Mouse (Mus musculus): ENCODE measurements at regions not wholly inside any gene's neighbourhood (a gene's known extent, or its start where the extent isn't known, plus 50 kb on each side); places are given as distances from the start of the nearest gene placed in this dataset.

GRCm38 (mm10) chr3:36296792-36297191, 74.7 kb upstream of the Qrfpr start:
- Histone ChIP-seq H3K79me2 (ENCODE audit: control insufficient read depth, insufficient read depth, low read length) (no peaks in the 10 kb centered on the region), H3K36me3 (ENCODE audit: control insufficient read depth, insufficient read depth, low read length) (no peaks in the 10 kb centered on the region), H3K4me1 (ENCODE audit: control insufficient read depth, insufficient read depth, low read length) (no peaks in the 10 kb centered on the region), H3K9ac (ENCODE audit: low read depth, low read length) (no peak overlapping the region), H3K27ac (replicated peaks; ENCODE audit: insufficient read depth, low read depth, low read length) (no peak overlapping the region), H3K27me3 (ENCODE audit: control insufficient read depth, insufficient read depth, low read length) (no peaks in the 10 kb centered on the region), H3K4me3 (ENCODE audit: insufficient read depth, low read depth, low read length) (no peak overlapping the region)
- DNase-seq (ENCODE audit: extremely low read depth, low read depth, low spot score): no peak
- TF ChIP-seq POLR2A (IDR thresholded peaks at IDR 0.05; ENCODE audit: extremely low read depth, insufficient read depth, low read length) (no peak), CTCF (IDR thresholded peaks at IDR 0.05; ENCODE audit: low read depth, low read length) (no peak)
- WGBS: 71% methylated on average over 3 of the region's 3 CpGs

GRCm38 (mm10) chr3:36291971-36292370, 69.9 kb upstream of the Qrfpr start:
- H3K27ac ChIP-seq (replicated peaks; ENCODE audit: insufficient read depth, low read depth, low read length): no peak overlapping the region
- H3K36me3 ChIP-seq (ENCODE audit: control insufficient read depth, insufficient read depth, low read length): no peaks in the 10 kb centered on the region
- 95% methylated on average over 4 of the region's 4 CpGs for WGBS
- TF ChIP-seq CTCF (IDR thresholded peaks at IDR 0.05; ENCODE audit: low read depth, low read length) (no peak), POLR2A (IDR thresholded peaks at IDR 0.05; ENCODE audit: extremely low read depth, insufficient read depth, low read length) (no peak)
- H3K4me1 ChIP-seq (ENCODE audit: control insufficient read depth, insufficient read depth, low read length): no peaks in the 10 kb centered on the region
- H3K4me3 ChIP-seq (ENCODE audit: insufficient read depth, low read depth, low read length): no peak overlapping the region
- H3K9ac ChIP-seq (ENCODE audit: low read depth, low read length): no peak overlapping the region
- H3K79me2 ChIP-seq (ENCODE audit: control insufficient read depth, insufficient read depth, low read length): no peaks in the 10 kb centered on the region
- no peak for DNase-seq (ENCODE audit: extremely low read depth, low read depth, low spot score)
- no peaks in the 10 kb centered on the region for H3K27me3 ChIP-seq (ENCODE audit: control insufficient read depth, insufficient read depth, low read length)

- Histone ChIP-seq H3K9ac (ENCODE audit: low read depth, low read length) (no peak overlapping the region), H3K27ac (replicated peaks; ENCODE audit: insufficient read depth, low read depth, low read length) (no peak overlapping the region), H3K4me1 (ENCODE audit: control insufficient read depth, insufficient read depth, low read length) (no peaks in the 10 kb centered on the region), H3K36me3 (ENCODE audit: control insufficient read depth, insufficient read depth, low read length) (no peaks in the 10 kb centered on the region), H3K4me3 (ENCODE audit: insufficient read depth, low read depth, low read length) (no peak overlapping the region), H3K79me2 (ENCODE audit: control insufficient read depth, insufficient read depth, low read length) (no peaks in the 10 kb centered on the region), H3K27me3 (ENCODE audit: control insufficient read depth, insufficient read depth, low read length) (no peaks in the 10 kb centered on the region)
- no peak for DNase-seq (ENCODE audit: extremely low read depth, low read depth, low spot score)
- WGBS: 34% methylated on average over 5 of the region's 5 CpGs
- TF ChIP-seq POLR2A (IDR thresholded peaks at IDR 0.05; ENCODE audit: extremely low read depth, insufficient read depth, low read length) (no peak), CTCF (IDR thresholded peaks at IDR 0.05; ENCODE audit: low read depth, low read length) (no peak)
Observed at GRCm38 (mm10) chr3:36284066-36284465, 62.0 kb upstream of the Qrfpr start.

GRCm38 (mm10) chr3:36275502-36275901, 53.4 kb upstream of the Qrfpr start:
- no peak overlapping the region for H3K27ac ChIP-seq (replicated peaks; ENCODE audit: insufficient read depth, low read depth, low read length)
- H3K36me3 ChIP-seq (ENCODE audit: control insufficient read depth, insufficient read depth, low read length): no peaks in the 10 kb centered on the region
- no peak for TF ChIP-seq CTCF (IDR thresholded peaks at IDR 0.05; ENCODE audit: low read depth, low read length)
- TF ChIP-seq POLR2A (IDR thresholded peaks at IDR 0.05; ENCODE audit: extremely low read depth, insufficient read depth, low read length): no peak
- no peaks in the 10 kb centered on the region for H3K27me3 ChIP-seq (ENCODE audit: control insufficient read depth, insufficient read depth, low read length)
- no peaks in the 10 kb centered on the region for H3K79me2 ChIP-seq (ENCODE audit: control insufficient read depth, insufficient read depth, low read length)
- 94% methylated on average over 1 of the region's 1 CpGs for WGBS
- no peak for DNase-seq (ENCODE audit: extremely low read depth, low read depth, low spot score)
- H3K4me3 ChIP-seq (ENCODE audit: insufficient read depth, low read depth, low read length): no peak overlapping the region
- no peaks in the 10 kb centered on the region for H3K4me1 ChIP-seq (ENCODE audit: control insufficient read depth, insufficient read depth, low read length)
- no peak overlapping the region for H3K9ac ChIP-seq (ENCODE audit: low read depth, low read length)
